Mouse (Mus musculus) neural tube, embryonic 15.5 days (tissue): Measurements from ENCODE around the gene Ern1. TPM values are rescaled to one million over a fixed set of nuclear protein-coding genes. Genes with fewer than 3 reads are reported as not detected.
"Not testable (repeated sequence)": the region's sequence is repeated elsewhere in the genome, so short reads cannot be mapped to it uniquely, and the experiment has no call there.

ENCODE experiments used
- ATAC-seq: fragments of 200-750 bp; cut with Nextera tagmentation; 2 replicates; pipeline ENCODE4 v1.8.0; 2017; ENCODE audit warnings: mild to moderate bottlenecking, moderate TSS enrichment, moderate library complexity; ENCODE audit not compliant: low FRiP score
- H3K27ac ChIP-seq: fragments of 300-500 bp; sonication (generic); replicated peaks from 2 replicates; pipeline ENCODE4 v1.5.1; 2015; ENCODE audit warnings: mild to moderate bottlenecking, inconsistent platforms
- H3K27me3 ChIP-seq: fragments of 300-500 bp; sonication (generic); replicated peaks from 2 replicates; pipeline ENCODE4 v1.6.1; 2015; ENCODE audit warnings: inconsistent platforms
- H3K36me3 ChIP-seq: fragments of 300-500 bp; sonication (generic); 2 replicates; pipeline ENCODE4 v1.6.1; 2015; ENCODE audit warnings: inconsistent platforms
- H3K4me1 ChIP-seq: fragments of 300-500 bp; sonication (generic); 2 replicates; pipeline ENCODE4 v1.6.1; 2015; ENCODE audit warnings: inconsistent platforms
- H3K4me2 ChIP-seq: fragments of 300-500 bp; sonication (generic); 2 replicates; pipeline ENCODE4 v1.6.1; 2015; ENCODE audit warnings: inconsistent platforms, mild to moderate bottlenecking, moderate library complexity
- H3K4me3 ChIP-seq: fragments of 300-500 bp; sonication (generic); replicated peaks from 2 replicates; pipeline ENCODE4 v1.5.1; 2015; ENCODE audit warnings: mild to moderate bottlenecking, inconsistent platforms
- H3K9ac ChIP-seq: fragments of 300-500 bp; sonication (generic); replicated peaks from 2 replicates; pipeline ENCODE4 v1.6.1; 2015; ENCODE audit warnings: mild to moderate bottlenecking, inconsistent platforms
- H3K9me3 ChIP-seq: fragments of 300-500 bp; sonication (generic); replicated peaks from 2 replicates; pipeline ENCODE4 v1.6.1; 2016; ENCODE audit warnings: inconsistent platforms
- WGBS: fragments of 180-500 bp; shearing (Covaris S2); methylation state at CpG from one replicate; pipeline ENCODE4 v1.1.7; 2015; ENCODE audit warnings: mixed read lengths; 5-methylcytosine and 5-hydroxymethylcytosine counted together
- polyA plus RNA-seq: library from polyadenylated mRNA; unstranded; fragments of >200 nt; fragmentation: Nextera tagmentation; extraction: Ambion mirVana; gene quantifications from 2 replicates; pipeline ENCODE4 v1.2.1, GENCODE M21; 2015

The Ern1 gene
- polyA plus RNA-seq, 1 experiment from 2014 or later: 4.1 TPM

DNA sequence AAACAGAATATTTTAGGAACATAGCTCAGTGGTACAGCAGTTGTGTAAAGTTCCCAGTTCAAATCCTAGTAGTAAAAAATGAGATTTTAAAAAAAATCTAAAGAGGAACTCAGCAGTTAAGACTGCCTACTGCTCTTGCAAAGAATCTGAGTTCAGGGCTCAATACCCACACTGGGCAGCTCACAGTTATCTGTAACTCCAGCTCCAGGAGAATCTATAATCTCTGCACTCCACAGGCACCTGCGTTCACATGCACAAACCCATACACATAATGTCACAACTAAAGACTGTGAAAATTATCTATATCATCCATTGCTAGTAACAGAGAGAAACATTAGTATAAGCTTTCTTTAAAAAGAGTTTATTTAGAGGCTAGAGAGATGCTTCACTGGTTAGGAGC lies 27.0 kb downstream of the Ern1 start:
- H3K9me3 ChIP-seq: no peaks in the 10 kb centered on the region
- H3K36me3 ChIP-seq: peaks cover 3% of the 10 kb centered on the region; the same call in 1 of the 2 replicates
- no peak overlapping the region for H3K4me2 ChIP-seq
- no peaks in the 10 kb centered on the region for H3K27me3 ChIP-seq
- no peak overlapping the region for H3K9ac ChIP-seq
- no peak for ATAC-seq
- peaks cover 6% of the 10 kb centered on the region; the same call in 1 of the 2 replicates for H3K4me1 ChIP-seq
- no peak overlapping the region for H3K4me3 ChIP-seq
- no peak overlapping the region for H3K27ac ChIP-seq
- WGBS: 98% methylated on average over 1 of the region's 1 CpGs

DNA sequence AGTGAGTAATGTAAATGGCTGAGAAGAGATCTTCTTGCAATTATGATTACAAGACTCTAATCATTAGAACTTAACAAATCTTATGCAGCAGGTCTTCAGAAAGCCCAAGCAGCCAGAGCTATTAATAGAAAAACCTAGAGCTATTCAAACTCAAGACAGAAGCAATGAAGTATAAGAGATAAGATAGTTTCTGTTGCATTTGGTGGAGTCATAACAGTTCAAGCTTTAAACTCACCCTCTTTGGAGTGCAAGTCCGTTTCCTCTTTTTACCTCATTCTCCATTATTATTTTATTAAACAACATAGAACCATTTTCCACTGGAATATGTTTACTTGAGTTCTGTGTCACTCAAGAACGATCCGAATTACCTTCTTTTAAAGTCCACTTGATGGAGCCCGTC lies 29.1 kb downstream of the Ern1 start:
- Histone ChIP-seq H3K4me1 (no peaks in the 10 kb centered on the region), H3K4me3 (no peak overlapping the region), H3K36me3 (peaks cover 3% of the 10 kb centered on the region; the same call in 1 of the 2 replicates), H3K4me2 (no peak overlapping the region), H3K9ac (no peak overlapping the region), H3K27ac (no peak overlapping the region), H3K27me3 (no peaks in the 10 kb centered on the region), H3K9me3 (no peaks in the 10 kb centered on the region)
- ATAC-seq: no peak
- 93% methylated on average over 4 of the region's 4 CpGs for whole genome bisulfite sequencing

DNA sequence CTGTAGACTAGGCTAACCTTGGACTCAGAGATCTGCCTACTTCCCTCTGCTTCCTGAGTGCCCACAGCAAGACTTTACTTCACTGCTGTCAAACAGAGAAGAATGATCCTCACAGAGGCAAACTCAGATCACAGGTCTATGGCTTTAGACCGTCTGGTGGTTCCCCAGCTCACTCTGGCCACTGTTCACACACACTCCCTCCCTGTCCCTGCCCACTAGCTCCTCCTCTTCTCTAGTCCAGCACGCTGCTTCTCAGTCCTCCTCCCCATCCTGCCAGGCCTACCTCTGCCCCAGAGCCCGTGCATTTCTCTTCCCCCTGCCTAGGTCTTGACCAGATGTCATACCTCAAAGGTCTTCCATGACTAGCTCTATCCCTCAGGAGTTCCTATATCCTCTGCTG lies 44.0 kb downstream of the Ern1 start:
- H3K9me3 ChIP-seq: no peaks in the 10 kb centered on the region
- H3K9ac ChIP-seq: no peak overlapping the region
- no peak overlapping the region for H3K27ac ChIP-seq
- ATAC-seq: no peak
- no peaks in the 10 kb centered on the region for H3K36me3 ChIP-seq
- no peaks in the 10 kb centered on the region for H3K27me3 ChIP-seq
- H3K4me2 ChIP-seq: no peak overlapping the region
- WGBS: 40% methylated on average over 3 of the region's 3 CpGs
- H3K4me1 ChIP-seq: no peaks in the 10 kb centered on the region
- no peak overlapping the region for H3K4me3 ChIP-seq

DNA sequence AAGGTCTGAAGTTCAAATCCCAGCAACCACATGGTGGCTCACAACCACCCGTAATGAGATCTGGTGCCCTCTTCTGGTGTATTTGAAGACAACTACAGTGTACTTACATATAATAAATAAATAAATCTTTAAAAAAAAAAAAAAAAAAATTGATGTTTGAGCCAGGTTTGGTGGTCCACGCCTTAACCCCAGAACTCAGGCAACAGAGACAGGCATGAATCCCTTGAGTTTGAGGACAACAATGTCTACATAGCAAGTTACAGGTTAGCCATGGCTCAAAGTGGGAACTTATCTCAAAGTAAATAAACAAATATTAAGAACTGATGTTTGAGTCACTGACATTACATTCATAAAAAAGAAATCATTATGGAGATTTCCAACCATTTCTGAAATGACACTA lies 45.1 kb downstream of the Ern1 start:
- not testable (repeated sequence) for H3K4me2 ChIP-seq, H3K36me3 ChIP-seq, H3K27ac ChIP-seq, H3K9ac ChIP-seq, H3K9me3 ChIP-seq, H3K27me3 ChIP-seq, ATAC-seq, H3K4me1 ChIP-seq, H3K4me3 ChIP-seq
- 81% methylated on average over 2 of the region's 2 CpGs for WGBS

DNA sequence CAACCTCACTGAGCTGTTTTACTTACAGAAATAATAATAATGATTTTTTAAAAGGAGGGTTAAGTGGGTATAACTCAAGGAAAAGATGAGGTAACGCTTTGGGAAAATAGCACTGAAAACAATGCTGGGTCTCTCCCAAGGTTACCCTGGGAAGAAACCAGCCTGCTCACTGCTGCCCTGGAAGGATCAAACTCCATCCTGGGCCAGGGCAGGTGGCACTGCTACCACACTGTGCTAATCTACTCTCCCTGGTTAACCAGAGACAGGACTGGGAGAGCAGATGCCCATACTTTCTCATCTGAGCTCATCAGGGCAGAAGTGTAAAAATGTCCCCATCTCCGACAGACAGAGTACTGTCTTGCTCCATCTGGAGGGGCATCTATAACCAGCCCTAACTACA lies 47.3 kb downstream of the Ern1 start:
- no peaks in the 10 kb centered on the region for H3K4me1 ChIP-seq
- H3K4me2 ChIP-seq: no peak overlapping the region
- H3K4me3 ChIP-seq: no peak overlapping the region
- H3K27ac ChIP-seq: no peak overlapping the region
- WGBS: 92% methylated on average over 2 of the region's 2 CpGs
- no peak overlapping the region for H3K9ac ChIP-seq
- H3K9me3 ChIP-seq: no peaks in the 10 kb centered on the region
- ATAC-seq: no peak
- H3K36me3 ChIP-seq: no peaks in the 10 kb centered on the region
- H3K27me3 ChIP-seq: no peaks in the 10 kb centered on the region

GRCm38 (mm10) chr11:106439355-106439754 lies 48.3 kb downstream of the Ern1 start:
- WGBS: 86% methylated on average over 3 of the region's 3 CpGs
- no peaks in the 10 kb centered on the region for H3K36me3 ChIP-seq
- H3K9ac ChIP-seq: no peak overlapping the region
- no peak overlapping the region for H3K27ac ChIP-seq
- H3K4me1 ChIP-seq: no peaks in the 10 kb centered on the region
- no peak for ATAC-seq
- H3K4me3 ChIP-seq: no peak overlapping the region
- H3K27me3 ChIP-seq: no peaks in the 10 kb centered on the region
- no peaks in the 10 kb centered on the region for H3K9me3 ChIP-seq
- no peak overlapping the region for H3K4me2 ChIP-seq

DNA sequence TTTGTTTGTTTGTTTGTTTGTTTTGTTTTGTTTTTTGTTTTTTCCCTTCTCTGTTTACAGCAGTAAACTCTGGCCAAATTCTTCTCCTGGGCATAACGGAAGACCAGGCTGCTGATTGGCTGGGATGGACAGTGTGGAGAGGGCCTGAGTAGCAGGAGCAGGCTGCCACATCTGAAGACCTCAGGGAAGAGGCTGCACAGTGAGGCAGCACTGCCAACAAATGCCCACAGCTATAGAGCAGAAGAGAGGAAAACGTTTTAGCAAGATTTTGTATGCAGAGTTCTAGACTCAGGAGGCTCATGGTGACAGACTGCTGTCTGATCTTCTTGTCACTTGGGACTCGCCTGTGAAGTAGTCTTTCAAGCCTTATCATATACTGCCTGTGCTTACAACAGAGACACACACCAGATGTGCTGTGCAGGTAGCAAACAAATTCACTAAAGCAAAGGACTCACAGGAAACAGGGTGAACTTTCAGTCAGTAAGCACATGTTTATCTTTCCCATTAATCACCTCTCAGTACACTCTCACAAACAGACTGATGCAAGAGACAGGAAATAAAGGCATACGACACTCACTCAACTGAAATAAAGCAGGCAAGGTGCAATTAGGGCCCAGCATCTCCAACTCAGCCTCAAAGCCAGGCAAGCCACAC lies 49.0 kb downstream of the Ern1 start:
- H3K36me3 ChIP-seq: no peaks in the 10 kb centered on the region
- H3K9ac ChIP-seq: 0 out of 2 replicates have a peak overlapping the region, but pooled peaks have one; percentile 10
- ATAC-seq: no peak
- no peak overlapping the region for H3K27ac ChIP-seq
- no peaks in the 10 kb centered on the region for H3K4me1 ChIP-seq
- H3K9me3 ChIP-seq: no peaks in the 10 kb centered on the region
- H3K27me3 ChIP-seq: no peaks in the 10 kb centered on the region
- H3K4me3 ChIP-seq: no peak overlapping the region
- 57% methylated on average over 4 of the region's 4 CpGs for WGBS
- no peak overlapping the region for H3K4me2 ChIP-seq

- ATAC-seq: no peak
- Histone ChIP-seq H3K4me3 (no peak overlapping the region), H3K9ac (no peak overlapping the region), H3K36me3 (no peaks in the 10 kb centered on the region), H3K4me1 (no peaks in the 10 kb centered on the region), H3K27ac (no peak overlapping the region), H3K4me2 (no peak overlapping the region), H3K27me3 (no peaks in the 10 kb centered on the region), H3K9me3 (no peaks in the 10 kb centered on the region)
- 90% methylated on average over 2 of the region's 2 CpGs for WGBS
Measured at GRCm38 (mm10) chr11:106437543-106437942, 50.1 kb downstream of the Ern1 start.

DNA sequence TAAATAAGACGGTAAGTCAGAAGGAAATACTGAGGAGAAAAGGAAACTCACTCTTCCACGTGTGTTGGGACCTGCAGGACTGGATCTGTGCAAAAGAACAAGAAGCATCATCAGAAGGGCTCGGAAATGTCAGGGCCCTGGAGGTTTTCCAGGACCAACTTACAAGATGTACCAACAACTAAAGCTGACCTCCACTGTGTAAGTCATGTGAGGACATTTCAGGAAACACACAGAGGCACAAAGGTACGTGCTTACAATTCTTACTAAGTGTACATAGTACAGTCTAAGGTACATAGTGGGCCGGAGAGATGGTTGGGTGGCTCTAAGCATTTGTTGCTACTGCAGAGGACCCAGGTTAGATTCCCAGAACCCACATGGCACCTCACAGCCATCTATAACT lies 50.6 kb downstream of the Ern1 start:
- Histone ChIP-seq H3K4me3 (no peak overlapping the region), H3K27ac (no peak overlapping the region), H3K4me2 (no peak overlapping the region), H3K9ac (no peak overlapping the region), H3K9me3 (no peaks in the 10 kb centered on the region), H3K4me1 (no peaks in the 10 kb centered on the region), H3K36me3 (peaks cover 3% of the 10 kb centered on the region; the same call in 1 of the 2 replicates), H3K27me3 (no peaks in the 10 kb centered on the region)
- WGBS: 88% methylated on average over 5 of the region's 5 CpGs
- no peak for ATAC-seq

GRCm38 (mm10) chr11:106430392-106430791 lies 57.3 kb downstream of the Ern1 start:
- Histone ChIP-seq H3K27ac (no peak overlapping the region), H3K4me2 (no peak overlapping the region)

DNA sequence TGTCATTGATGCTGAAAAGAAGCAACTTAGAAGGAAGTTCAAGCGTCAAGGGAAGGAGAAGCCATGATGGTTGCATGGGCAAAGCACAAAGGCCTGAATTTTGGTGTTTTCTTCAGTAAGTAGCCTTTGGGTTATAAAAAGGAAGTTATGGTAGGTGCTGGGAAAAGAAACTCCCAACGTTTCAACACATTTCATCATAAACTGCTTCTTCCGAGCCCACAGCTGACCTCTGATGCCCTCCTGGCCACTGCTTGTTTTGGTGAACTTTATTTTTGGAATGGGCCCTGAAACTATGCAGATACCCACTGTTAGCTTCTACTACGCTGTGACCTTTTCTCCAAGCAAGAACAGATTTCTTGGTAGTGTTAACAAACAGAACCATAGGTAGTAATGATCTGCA lies 58.0 kb downstream of the Ern1 start:
- no peaks in the 10 kb centered on the region for H3K27me3 ChIP-seq
- H3K9me3 ChIP-seq: no peaks in the 10 kb centered on the region
- H3K4me2 ChIP-seq: no peak overlapping the region
- no peak overlapping the region for H3K4me3 ChIP-seq
- 88% methylated on average over 4 of the region's 4 CpGs for WGBS
- peaks cover 14% of the 10 kb centered on the region for H3K36me3 ChIP-seq
- H3K4me1 ChIP-seq: no peaks in the 10 kb centered on the region
- H3K27ac ChIP-seq: no peak overlapping the region
- ATAC-seq: no peak
- H3K9ac ChIP-seq: no peak overlapping the region

More at GRCm38 (mm10) chr11:106430392-106430791, 57.3 kb downstream of the Ern1 start:
- Histone ChIP-seq H3K4me3 (no peak overlapping the region), H3K9ac (no peak overlapping the region), H3K4me1 (no peaks in the 10 kb centered on the region), H3K27me3 (no peaks in the 10 kb centered on the region), H3K36me3 (peaks cover 10% of the 10 kb centered on the region), H3K9me3 (no peaks in the 10 kb centered on the region)
- no peak for ATAC-seq
- WGBS: 96% methylated on average over 5 of the region's 5 CpGs

DNA sequence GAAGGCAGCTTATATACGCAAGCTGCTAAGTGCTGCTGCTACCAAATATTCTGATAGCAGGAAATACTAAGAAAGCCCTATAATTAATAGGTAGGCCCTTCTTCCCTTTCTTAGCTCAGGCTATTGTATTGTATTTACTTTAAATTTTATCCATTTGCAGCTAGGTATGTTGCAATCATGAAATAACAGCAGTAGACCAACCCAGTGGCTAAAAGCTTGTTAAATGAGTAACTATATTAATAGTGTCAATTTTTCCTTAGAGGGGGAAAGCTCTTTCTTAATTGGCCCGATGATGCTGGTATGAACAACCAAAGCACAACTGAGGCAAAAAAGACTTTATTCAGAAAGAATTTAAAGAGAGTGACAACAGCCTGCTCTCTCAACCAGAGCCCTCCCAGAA lies 59.1 kb downstream of the Ern1 start:
- H3K9ac ChIP-seq: no peak overlapping the region
- H3K27me3 ChIP-seq: no peaks in the 10 kb centered on the region
- no peak overlapping the region for H3K27ac ChIP-seq
- WGBS: 96% methylated on average over 2 of the region's 2 CpGs
- no peaks in the 10 kb centered on the region for H3K9me3 ChIP-seq
- no peaks in the 10 kb centered on the region for H3K4me1 ChIP-seq
- H3K4me3 ChIP-seq: no peak overlapping the region
- ATAC-seq: no peak
- H3K36me3 ChIP-seq: peaks cover 14% of the 10 kb centered on the region
- no peak overlapping the region for H3K4me2 ChIP-seq
